Mouse (Mus musculus) embryonic facial prominence, embryonic 11.5 days (tissue): ENCODE data around the gene Mettl26. TPM values are rescaled to one million over a fixed set of nuclear protein-coding genes. Genes with fewer than 3 reads are reported as not detected.

ENCODE experiments used
- ATAC-seq: fragments of 200-750 bp; cut with Nextera tagmentation; replicated peaks from 2 replicates; pipeline ENCODE4 v1.8.0; 2017; ENCODE audit warnings: low read depth; ENCODE audit not compliant: insufficient number of reproducible peaks, low FRiP score, low TSS enrichment
- DNase-seq: peaks from one replicate; pipeline ENCODE4 v3.0.0-alpha.2; 2015; ENCODE audit warnings: low spot score
- H3K27ac ChIP-seq: fragments of 300-500 bp; sonication (generic); replicated peaks from 2 replicates; pipeline ENCODE4 v1.5.1; 2014; ENCODE audit warnings: mild to moderate bottlenecking, low read depth, low read length, control low read depth
- H3K27me3 ChIP-seq: fragments of 300-500 bp; sonication (generic); 2 replicates; pipeline ENCODE4 v1.6.1; 2014; ENCODE audit warnings: mild to moderate bottlenecking, low read length, moderate library complexity, mixed read lengths; ENCODE audit not compliant: control insufficient read depth, insufficient read depth
- H3K36me3 ChIP-seq: fragments of 300-500 bp; sonication (generic); replicated peaks from 2 replicates; pipeline ENCODE4 v1.6.1; 2014; ENCODE audit warnings: low read depth, mild to moderate bottlenecking, low read length, moderate library complexity, mixed read lengths; ENCODE audit not compliant: control insufficient read depth, insufficient read depth
- H3K4me1 ChIP-seq: fragments of 300-500 bp; sonication (generic); 2 replicates; pipeline ENCODE4 v1.6.1; 2014; ENCODE audit warnings: low read length, mixed read lengths; ENCODE audit not compliant: control insufficient read depth, insufficient read depth
- H3K4me2 ChIP-seq: fragments of 300-500 bp; sonication (generic); 2 replicates; pipeline ENCODE4 v1.6.1; 2014; ENCODE audit warnings: low read depth, mild to moderate bottlenecking, control low read depth, low read length, moderate library complexity
- H3K4me3 ChIP-seq: fragments of 300-500 bp; sonication (generic); 2 replicates; pipeline ENCODE4 v1.5.1; 2014; ENCODE audit warnings: low read depth, low read length, control low read depth
- H3K9ac ChIP-seq: fragments of 300-500 bp; sonication (generic); replicated peaks from 2 replicates; pipeline ENCODE4 v1.6.1; 2014; ENCODE audit warnings: mild to moderate bottlenecking, control low read depth, low read length
- H3K9me3 ChIP-seq: fragments of 300-500 bp; sonication (generic); replicated peaks from 2 replicates; pipeline ENCODE4 v1.6.1; 2016; ENCODE audit warnings: mild to moderate bottlenecking, low read length, inconsistent platforms, mixed read lengths; ENCODE audit not compliant: control insufficient read depth
- WGBS: fragments of 180-500 bp; shearing (Covaris S2); extraction: QIAGEN DNeasy Blood & Tissue Kit; methylation state at CpG from one replicate; pipeline ENCODE4 v1.1.7; 2014; 5-methylcytosine and 5-hydroxymethylcytosine counted together
- polyA plus RNA-seq: library from polyadenylated mRNA; unstranded; fragments of >200 nt; fragmentation: Nextera tagmentation; extraction: Ambion mirVana; gene quantifications from 2 replicates; pipeline ENCODE4 v1.2.1, GENCODE M21; 2014

The Mettl26 gene
- polyA plus RNA-seq, 1 experiment from 2014 or later: 49.8 TPM

DNA sequence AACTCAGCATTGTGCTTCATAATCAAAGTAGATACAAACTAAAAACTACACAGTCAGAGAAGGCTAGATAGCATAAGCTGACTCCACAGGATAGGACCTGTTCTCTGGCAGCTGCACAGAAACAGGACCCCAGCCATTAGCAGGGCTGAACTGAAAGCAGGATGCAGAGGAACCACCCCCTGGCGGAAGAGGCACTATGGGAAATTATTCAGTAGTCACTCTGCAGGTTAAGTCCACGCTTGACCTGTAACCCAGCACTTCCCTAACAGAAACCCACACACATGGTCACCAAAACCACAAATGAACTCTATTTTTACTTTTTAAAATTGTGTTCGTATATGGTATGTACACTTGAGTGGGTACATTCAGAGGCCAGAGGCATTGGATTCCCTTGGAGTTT is 28.2 kb downstream of the Mettl26 start:
- Histone ChIP-seq H3K27ac (no peak overlapping the region), H3K4me1 (no peaks in the 10 kb centered on the region), H3K36me3 (no peaks in the 10 kb centered on the region; the same call in 1 of the 2 replicates), H3K4me3 (no peak overlapping the region), H3K4me2 (no peak overlapping the region), H3K9me3 (no peaks in the 10 kb centered on the region), H3K9ac (no peak overlapping the region), H3K27me3 (no peaks in the 10 kb centered on the region)
- DNase-seq (no peak), ATAC-seq (no peak)
- WGBS: 80% methylated on average over 3 of the region's 3 CpGs

DNA sequence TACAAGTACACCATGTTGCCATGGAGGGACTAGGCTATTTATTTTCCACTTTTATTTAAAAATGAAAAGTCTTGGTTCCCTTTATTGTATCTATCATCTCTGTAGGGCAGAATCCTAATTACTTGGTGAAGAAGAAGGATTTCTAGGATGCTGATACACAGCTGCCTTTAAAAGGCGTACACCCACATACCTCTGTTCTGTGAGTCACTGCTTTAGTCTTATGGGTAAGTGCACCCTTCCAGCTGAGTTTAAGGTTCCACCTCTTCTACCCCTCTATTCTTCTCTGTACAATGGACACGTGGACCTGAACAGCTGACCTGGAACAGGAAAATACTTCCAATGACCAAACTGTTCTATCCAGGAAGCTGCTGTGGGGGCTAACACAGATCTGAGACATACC is 32.8 kb downstream of the Mettl26 start:
- H3K9me3 ChIP-seq: no peaks in the 10 kb centered on the region
- no peak overlapping the region for H3K9ac ChIP-seq
- H3K4me3 ChIP-seq: no peak overlapping the region
- H3K4me1 ChIP-seq: no peaks in the 10 kb centered on the region
- H3K36me3 ChIP-seq: no peaks in the 10 kb centered on the region
- no peaks in the 10 kb centered on the region for H3K27me3 ChIP-seq
- DNase-seq (no peak), ATAC-seq (no peak)
- WGBS: 83% methylated on average over 2 of the region's 2 CpGs
- no peak overlapping the region for H3K27ac ChIP-seq
- H3K4me2 ChIP-seq: no peak overlapping the region

GRCm38 (mm10) chr17:25911816-25912215 is 36.9 kb downstream of the Mettl26 start:
- Histone ChIP-seq H3K4me1 (no peaks in the 10 kb centered on the region), H3K27ac (no peak overlapping the region), H3K9me3 (no peaks in the 10 kb centered on the region), H3K4me2 (no peak overlapping the region), H3K27me3 (no peaks in the 10 kb centered on the region), H3K36me3 (no peaks in the 10 kb centered on the region; the same call in 1 of the 2 replicates), H3K9ac (no peak overlapping the region), H3K4me3 (no peak overlapping the region)
- DNase-seq (no peak), ATAC-seq (no peak)
- WGBS: 88% methylated on average over 4 of the region's 4 CpGs

GRCm38 (mm10) chr17:25913186-25913876 is 38.5 kb downstream of the Mettl26 start:
- H3K27me3 ChIP-seq: no peaks in the 10 kb centered on the region
- 90% methylated on average over 14 of the region's 14 CpGs for WGBS

DNA sequence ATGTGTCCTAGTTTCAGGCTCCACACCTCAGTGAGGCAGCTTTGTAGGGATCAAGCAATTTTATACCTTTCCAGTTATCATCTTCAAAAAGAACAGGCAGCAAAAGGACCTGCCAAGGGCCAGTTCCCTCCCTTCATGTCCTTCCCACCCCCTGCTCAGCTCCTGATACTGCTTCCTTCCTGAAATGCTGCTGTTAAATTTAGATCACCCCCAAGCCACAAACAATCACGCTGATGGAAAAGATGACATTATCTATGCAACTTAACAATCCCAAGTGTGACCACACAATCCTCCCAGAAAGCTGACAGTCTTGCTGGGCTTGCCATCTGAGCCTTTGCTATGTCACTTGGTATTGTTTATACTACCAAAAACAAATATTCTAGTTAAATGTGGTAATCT is 39.0 kb downstream of the Mettl26 start:
- Histone ChIP-seq H3K4me2 (no peak overlapping the region), H3K9ac (no peak overlapping the region), H3K36me3 (no peaks in the 10 kb centered on the region; the same call in 1 of the 2 replicates), H3K9me3 (no peaks in the 10 kb centered on the region), H3K27ac (no peak overlapping the region), H3K27me3 (no peaks in the 10 kb centered on the region), H3K4me3 (no peak overlapping the region), H3K4me1 (peaks cover 4% of the 10 kb centered on the region)
- DNase-seq (no peak), ATAC-seq (no peak)
- WGBS: 88% methylated on average over 1 of the region's 1 CpGs

More at GRCm38 (mm10) chr17:25913186-25913876, 38.5 kb downstream of the Mettl26 start:
- no peaks in the 10 kb centered on the region for H3K9me3 ChIP-seq
- no peak overlapping the region for H3K4me2 ChIP-seq
- H3K9ac ChIP-seq: no peak overlapping the region
- ATAC-seq (no peak), DNase-seq (no peak)
- no peak overlapping the region for H3K4me3 ChIP-seq
- H3K27ac ChIP-seq: no peak overlapping the region
- no peaks in the 10 kb centered on the region; the same call in 1 of the 2 replicates for H3K36me3 ChIP-seq
- H3K4me1 ChIP-seq: peaks cover 1% of the 10 kb centered on the region

DNA sequence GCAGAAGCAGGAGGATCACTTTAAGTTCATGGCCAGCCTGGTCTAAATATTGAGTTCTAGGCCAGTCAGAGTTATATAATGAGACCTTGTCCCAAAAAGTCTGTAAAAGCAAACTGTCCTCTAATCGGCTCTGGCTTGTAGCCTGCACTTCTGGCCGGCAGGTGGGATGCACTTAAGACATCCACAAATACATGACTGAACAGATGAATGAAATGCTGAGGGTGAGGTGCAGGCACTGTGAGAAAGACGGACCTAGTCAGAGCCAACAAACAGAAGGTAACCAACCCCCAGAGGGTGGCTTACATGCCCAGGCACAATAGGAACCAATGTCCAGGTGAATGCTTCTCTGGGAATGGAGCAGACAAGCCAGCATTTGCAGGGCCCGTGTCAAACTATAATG is 39.4 kb downstream of the Mettl26 start:
- Histone ChIP-seq H3K9ac (no peak overlapping the region), H3K27me3 (no peaks in the 10 kb centered on the region), H3K36me3 (no peaks in the 10 kb centered on the region; the same call in 1 of the 2 replicates), H3K4me3 (no peak overlapping the region), H3K4me2 (no peak overlapping the region), H3K27ac (no peak overlapping the region), H3K9me3 (no peaks in the 10 kb centered on the region), H3K4me1 (peaks cover 4% of the 10 kb centered on the region)
- 90% methylated on average over 4 of the region's 4 CpGs for WGBS
- DNase-seq (no peak), ATAC-seq (no peak)

- no peak overlapping the region for H3K27ac ChIP-seq
- H3K4me2 ChIP-seq: no peak overlapping the region
- H3K27me3 ChIP-seq: no peaks in the 10 kb centered on the region
- peaks cover 4% of the 10 kb centered on the region for H3K4me1 ChIP-seq
- no peak for DNase-seq
- no peaks in the 10 kb centered on the region; the same call in 1 of the 2 replicates for H3K36me3 ChIP-seq
- H3K9me3 ChIP-seq: no peaks in the 10 kb centered on the region
- 84% methylated on average over 8 of the region's 8 CpGs for WGBS
- no peak overlapping the region for H3K9ac ChIP-seq
- H3K4me3 ChIP-seq: no peak overlapping the region
- no peak for ATAC-seq
Measured at GRCm38 (mm10) chr17:25916931-25917647, 42.2 kb downstream of the Mettl26 start.
